Mouse (Mus musculus) limb, embryonic 10.5 days (tissue): ENCODE data around the gene Gm45233. TPM values are rescaled to one million over a fixed set of nuclear protein-coding genes. Genes with fewer than 3 reads are reported as not detected.
A peak's percentile ranks its signal among the peaks of the same experiment; 100 is the strongest.

Experiments used
- DNase-seq: peaks from one replicate; pipeline ENCODE4 v3.0.0-alpha.2; 2017; ENCODE audit warnings: low spot score
- H3K27ac ChIP-seq: fragments of 300-500 bp; sonication (generic); 2 replicates; pipeline ENCODE4 v1.5.1; 2016; ENCODE audit warnings: mild to moderate bottlenecking
- H3K27me3 ChIP-seq: fragments of 300-500 bp; sonication (generic); 2 replicates; pipeline ENCODE4 v1.6.1; 2016; ENCODE audit warnings: low read depth, mild to moderate bottlenecking; ENCODE audit not compliant: poor library complexity, severe bottlenecking
- H3K36me3 ChIP-seq: fragments of 300-500 bp; sonication (generic); 2 replicates; pipeline ENCODE4 v1.6.1; 2016; ENCODE audit warnings: mild to moderate bottlenecking, moderate library complexity
- H3K4me1 ChIP-seq: fragments of 300-500 bp; sonication (generic); 2 replicates; pipeline ENCODE4 v1.6.1; 2016
- H3K4me3 ChIP-seq: fragments of 300-500 bp; sonication (generic); 2 replicates; pipeline ENCODE4 v1.5.1; 2016; ENCODE audit warnings: mild to moderate bottlenecking, moderate library complexity
- H3K9me3 ChIP-seq: fragments of 300-500 bp; sonication (generic); replicated peaks from 2 replicates; pipeline ENCODE4 v1.6.1; 2016; ENCODE audit warnings: mild to moderate bottlenecking
- WGBS: fragments of 180-500 bp; shearing (Covaris S2); methylation state at CpG from one replicate; pipeline ENCODE4 v1.1.7; 2016; 5-methylcytosine and 5-hydroxymethylcytosine counted together
- polyA plus RNA-seq: library from polyadenylated mRNA; unstranded; fragments of >200 nt; fragmentation: Nextera tagmentation; extraction: Ambion mirVana; gene quantifications from 2 replicates; pipeline ENCODE4 v1.2.1, GENCODE M21; 2016

The Gm45233 gene
- polyA plus RNA-seq, 1 experiment from 2014 or later, result 0.78 TPM

DNA sequence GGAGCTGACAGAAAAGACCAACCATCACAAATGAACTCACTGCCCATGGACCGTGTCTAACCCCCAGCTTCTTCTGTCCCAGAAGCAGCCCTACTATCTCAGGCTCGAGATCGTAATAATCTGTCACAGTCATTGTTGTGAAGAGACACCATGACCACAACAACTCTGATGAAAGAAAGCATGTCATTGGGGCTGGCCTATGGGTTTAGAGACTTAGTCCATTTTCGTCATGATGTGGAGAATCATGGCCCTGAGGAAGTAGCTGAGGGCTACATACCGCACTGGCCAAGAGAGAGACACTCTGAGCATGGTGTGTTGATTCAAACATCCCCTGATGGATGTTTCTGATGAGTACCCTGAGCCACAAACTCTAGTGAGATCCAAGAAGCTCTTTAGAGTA, 9.3 kb upstream of the Gm45233 start:
- H3K27me3 ChIP-seq, result no peaks in the 10 kb centered on the region
- no peak for DNase-seq
- H3K27ac ChIP-seq, result no peak overlapping the region
- H3K36me3 ChIP-seq, result no peaks in the 10 kb centered on the region
- 91% methylated on average over 5 of the region's 5 CpGs for WGBS
- H3K4me1 ChIP-seq, result no peaks in the 10 kb centered on the region
- H3K9me3 ChIP-seq, result no peaks in the 10 kb centered on the region
- H3K4me3 ChIP-seq, result no peak overlapping the region

DNA sequence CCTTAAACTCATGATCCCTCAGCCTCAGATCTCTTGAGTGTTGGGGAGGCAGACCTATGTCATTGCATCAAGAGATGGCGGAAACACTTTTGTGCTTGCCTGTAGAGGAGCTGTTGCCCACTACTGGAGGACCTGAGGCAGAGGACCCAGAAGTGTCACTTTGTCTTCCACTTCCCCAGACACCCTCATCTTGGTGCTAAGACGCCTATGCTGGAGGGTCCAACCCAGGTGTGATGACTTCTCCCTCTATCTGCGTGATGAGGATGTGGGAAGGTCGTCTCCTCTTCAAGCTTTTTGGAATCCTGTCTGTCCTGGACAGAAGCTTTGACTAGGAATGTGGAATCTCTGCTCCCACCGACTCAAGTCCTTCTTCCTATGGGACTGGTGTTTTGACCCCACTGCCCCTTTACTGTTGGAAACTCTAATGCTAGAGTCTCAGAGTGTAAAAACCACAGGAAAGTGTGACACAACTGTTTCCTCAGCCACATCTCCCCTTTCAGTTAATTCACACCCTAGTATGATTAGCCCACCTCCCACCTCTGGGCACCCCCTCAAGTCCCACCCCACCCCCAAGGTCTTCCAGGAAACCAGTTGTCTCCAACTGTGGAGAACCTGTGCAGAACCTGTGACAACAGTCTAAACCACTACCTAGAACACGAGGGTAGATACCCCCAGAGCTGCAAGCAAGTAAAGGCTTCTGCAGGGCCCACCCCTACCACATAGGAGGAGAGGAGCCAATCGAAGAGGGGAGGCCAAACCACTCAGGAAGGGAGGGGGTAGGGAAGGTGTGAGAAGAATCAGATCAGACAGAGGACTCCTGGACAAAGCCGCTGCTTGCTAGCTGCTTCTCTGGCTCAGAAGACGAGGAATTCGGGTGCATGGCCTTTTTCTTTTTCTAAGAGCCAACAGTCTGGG, 7.3 kb upstream of the Gm45233 start, which contains the start of gene Nkg7:
Gene Nkg7, plus strand, starts transcription at position 733 of the 915 bp plus-strand sequence.
- H3K4me3 ChIP-seq, result no peak within 1 kb of the TSS
- 71% methylated on average over 10 of the region's 10 CpGs for whole genome bisulfite sequencing

DNA sequence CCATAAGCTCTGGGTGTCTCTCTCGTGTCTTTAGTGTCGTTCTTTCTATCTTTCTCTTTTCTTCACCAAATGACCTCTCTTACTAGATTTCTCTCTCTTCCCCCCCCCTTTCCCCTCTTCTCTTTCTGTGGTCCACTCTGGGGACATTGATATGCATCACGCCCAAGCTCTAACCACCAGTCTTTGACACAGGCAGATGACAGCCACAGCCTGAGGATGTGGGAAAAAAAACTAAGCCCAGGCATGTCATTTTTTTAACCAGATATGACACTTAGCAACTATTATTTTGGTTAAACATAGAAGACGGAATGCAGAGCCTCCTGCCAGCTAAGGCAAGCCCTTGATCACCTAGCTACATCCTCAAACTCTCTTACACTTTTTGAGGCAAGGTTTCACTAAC, 5.3 kb upstream of the Gm45233 start:
- 83% methylated on average over 4 of the region's 4 CpGs for WGBS
- no peaks in the 10 kb centered on the region for H3K27me3 ChIP-seq
- no peaks in the 10 kb centered on the region for H3K36me3 ChIP-seq
- no peak overlapping the region for H3K27ac ChIP-seq
- no peak overlapping the region for H3K4me3 ChIP-seq
- no peaks in the 10 kb centered on the region for H3K9me3 ChIP-seq
- peaks cover 6% of the 10 kb centered on the region for H3K4me1 ChIP-seq
- no peak for DNase-seq

More for the DNA sequence above, 7.3 kb upstream of the Gm45233 start, which contains the start of gene Nkg7:
- Histone ChIP-seq H3K27me3 (no peaks in the 10 kb centered on the region), H3K27ac (no peak within 1 kb of the TSS), H3K36me3 (no peaks in the 10 kb centered on the region), H3K4me1 (no peaks in the 10 kb centered on the region), H3K9me3 (no peaks in the 10 kb centered on the region)
- DNase-seq, result no peak

DNA sequence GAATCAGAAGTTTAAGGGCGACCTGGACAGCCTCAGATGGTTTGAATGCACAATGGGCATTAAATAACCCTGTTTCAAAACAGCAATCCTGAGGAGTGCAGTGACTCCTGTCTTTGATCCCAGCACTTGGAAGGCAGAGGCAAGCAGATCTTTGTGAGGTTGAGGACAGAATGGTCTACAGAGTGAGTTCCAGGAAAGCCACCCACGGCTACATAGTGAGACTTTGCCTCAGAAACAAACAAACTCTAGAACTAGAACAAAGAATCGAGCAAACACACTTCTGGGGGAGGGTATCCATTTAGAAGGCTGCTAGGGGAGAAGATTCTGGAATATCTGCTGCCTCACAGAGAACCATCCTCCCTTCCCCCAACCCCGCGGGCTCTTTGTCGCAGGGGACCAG, 3.4 kb upstream of the Gm45233 start, which contains the start of gene Cldnd2:
Gene Cldnd2, plus strand, starts transcription at position 301 of the 400 bp plus-strand sequence.
- 85% methylated on average over 6 of the region's 6 CpGs for WGBS
- peaks cover 16% of the 10 kb centered on the region for H3K4me1 ChIP-seq
- H3K4me3 ChIP-seq, result no peak within 1 kb of the TSS
- H3K27ac ChIP-seq, result no peak within 1 kb of the TSS
- no peak for DNase-seq
- H3K36me3 ChIP-seq, result no peaks in the 10 kb centered on the region
- H3K9me3 ChIP-seq, result no peaks in the 10 kb centered on the region
- H3K27me3 ChIP-seq, result no peaks in the 10 kb centered on the region

DNA sequence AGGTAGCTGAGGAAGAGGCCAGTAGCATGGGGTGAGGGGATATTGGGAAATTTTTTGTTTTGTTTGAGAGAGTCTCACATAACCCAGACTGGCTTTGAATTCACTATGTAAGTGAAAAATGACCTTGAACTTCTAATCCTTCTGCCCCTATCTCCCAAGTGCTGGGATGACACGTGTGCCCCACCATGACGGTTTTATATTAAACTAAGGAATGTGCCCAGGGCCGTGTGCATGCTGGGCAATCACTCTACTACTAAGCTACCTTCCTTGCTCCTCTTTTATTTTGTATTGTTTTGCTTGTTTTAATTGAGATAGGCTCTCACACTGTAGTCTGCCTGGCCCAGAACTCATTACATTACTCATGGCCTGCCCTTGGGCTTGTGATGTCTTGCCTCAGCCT, 2.9 kb upstream of the Gm45233 start:
- no peaks in the 10 kb centered on the region for H3K9me3 ChIP-seq
- no peak for DNase-seq
- WGBS, result 88% methylated on average over 3 of the region's 3 CpGs
- peaks cover 16% of the 10 kb centered on the region for H3K4me1 ChIP-seq
- no peaks in the 10 kb centered on the region for H3K27me3 ChIP-seq
- H3K4me3 ChIP-seq, result no peak overlapping the region
- H3K36me3 ChIP-seq, result no peaks in the 10 kb centered on the region
- H3K27ac ChIP-seq, result no peak overlapping the region

DNA sequence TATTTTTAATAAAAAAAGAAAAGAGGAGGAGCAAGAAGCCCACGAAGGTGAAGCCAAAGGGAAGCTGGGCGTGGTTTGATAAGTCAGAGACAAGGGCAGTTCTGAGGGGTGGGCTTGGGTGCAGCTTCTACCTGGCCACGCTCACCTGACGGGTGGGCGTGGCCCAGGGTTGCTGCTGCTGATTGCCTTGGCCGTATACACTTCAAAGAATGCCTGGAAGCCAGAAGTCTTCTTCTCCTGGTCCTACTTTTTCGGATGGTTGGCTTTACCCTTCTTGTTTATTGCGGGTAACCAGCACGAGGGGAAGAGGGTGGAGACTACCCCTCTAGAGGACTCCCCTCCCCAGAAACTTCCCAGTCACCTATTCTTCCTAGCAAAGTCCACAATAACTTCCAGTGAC, 1.2 kb upstream of the Gm45233 start:
- Histone ChIP-seq H3K4me3 (peak overlapping the region; percentile 65), H3K27ac (peak overlapping the region; percentile 86), H3K36me3 (no peaks in the 10 kb centered on the region), H3K27me3 (no peaks in the 10 kb centered on the region), H3K9me3 (no peaks in the 10 kb centered on the region), H3K4me1 (peaks cover 16% of the 10 kb centered on the region)
- no peak for DNase-seq
- 9% methylated on average over 9 of the region's 9 CpGs for WGBS

DNA sequence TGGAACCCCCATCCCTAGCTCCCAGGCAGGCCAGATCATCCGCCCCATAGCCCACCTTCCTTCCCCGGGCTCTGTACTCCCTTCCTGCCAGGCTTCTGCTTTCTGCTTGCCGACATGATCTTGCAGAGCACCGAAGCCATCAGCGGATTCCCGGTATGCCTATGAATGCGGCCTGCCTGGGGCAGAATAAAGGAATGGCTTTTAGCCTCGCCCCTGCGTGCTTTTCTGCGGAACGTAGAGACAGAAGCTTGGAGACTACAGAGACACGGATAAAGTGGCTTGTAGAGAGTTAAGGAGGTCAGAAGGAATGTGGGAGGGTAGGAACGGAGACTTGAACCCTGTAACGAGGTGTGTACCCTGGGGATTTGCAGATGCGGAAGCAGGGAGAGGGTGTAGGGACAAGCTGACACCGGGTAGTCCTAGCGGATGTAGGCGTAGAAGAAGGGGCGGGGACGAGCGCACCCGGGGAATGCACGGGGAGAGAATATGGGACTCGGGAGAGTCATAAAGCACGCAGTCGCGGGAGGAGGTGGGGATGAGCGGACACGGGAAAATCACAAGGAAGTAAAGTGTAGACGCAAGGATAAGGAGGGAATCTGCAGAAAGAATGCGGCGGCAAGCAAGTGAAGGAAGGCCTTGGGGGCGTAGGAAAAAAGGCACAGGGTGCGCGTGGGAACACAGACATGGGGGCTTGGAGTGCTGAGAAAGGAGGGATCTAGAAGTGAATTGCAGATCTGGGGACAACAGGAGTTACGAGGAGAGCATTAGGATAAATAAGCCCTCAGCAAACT, 607 bp upstream of the Gm45233 start:
- H3K27me3 ChIP-seq, result no peaks in the 10 kb centered on the region
- peak; percentile 73 for DNase-seq
- H3K9me3 ChIP-seq, result no peaks in the 10 kb centered on the region
- peak overlapping the region; percentile 65 for H3K4me3 ChIP-seq
- H3K4me1 ChIP-seq, result peaks cover 16% of the 10 kb centered on the region
- peak overlapping the region; percentile 86 for H3K27ac ChIP-seq
- no peaks in the 10 kb centered on the region for H3K36me3 ChIP-seq
- WGBS, result 2% methylated on average over 36 of the region's 36 CpGs

DNA sequence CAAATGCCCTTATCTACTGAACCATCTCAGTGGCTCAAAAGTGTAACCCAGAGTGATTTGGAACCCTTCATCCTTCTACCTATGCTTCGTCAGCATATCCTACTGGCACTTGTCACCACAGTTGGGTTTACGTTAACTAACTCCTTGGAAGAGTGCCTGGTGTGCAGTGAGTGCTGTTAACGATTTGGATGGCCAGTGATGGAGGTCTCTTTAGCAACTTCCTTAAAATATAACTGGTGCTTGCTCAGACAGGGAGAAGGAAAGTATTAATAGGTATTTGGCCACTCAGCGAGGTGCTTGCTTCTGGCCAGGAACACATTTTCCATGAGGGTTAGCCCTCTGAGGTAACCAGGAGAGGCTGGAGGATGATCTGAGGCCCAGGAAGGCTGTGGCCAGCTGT, 3.9 kb downstream of the Gm45233 start:
- WGBS, result 92% methylated on average over 4 of the region's 4 CpGs
- H3K36me3 ChIP-seq, result peaks cover 17% of the 10 kb centered on the region
- no peak overlapping the region for H3K27ac ChIP-seq
- H3K27me3 ChIP-seq, result no peaks in the 10 kb centered on the region
- H3K4me1 ChIP-seq, result peaks cover 13% of the 10 kb centered on the region
- DNase-seq, result no peak
- H3K9me3 ChIP-seq, result no peaks in the 10 kb centered on the region
- H3K4me3 ChIP-seq, result no peak overlapping the region

DNA sequence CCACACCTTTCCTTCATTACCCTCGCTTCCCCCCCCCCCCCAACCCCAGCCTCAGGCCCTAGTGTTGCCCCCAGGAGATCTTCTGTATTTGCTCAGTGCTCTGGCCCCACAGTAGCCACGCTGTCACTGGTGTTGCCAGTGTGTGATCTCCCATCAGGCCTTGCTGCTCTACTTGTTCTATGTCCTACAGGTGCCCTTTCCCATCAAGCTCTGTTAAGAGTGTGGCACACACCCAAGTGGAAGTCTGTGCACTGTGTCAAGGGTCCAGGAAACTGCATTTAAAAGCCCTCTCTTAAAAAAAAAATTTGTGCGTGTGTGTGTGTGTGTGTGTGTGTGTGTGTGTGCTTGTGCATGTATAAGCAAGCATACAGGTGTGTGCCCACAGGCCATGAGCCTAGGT, 4.3 kb downstream of the Gm45233 start:
- no peak overlapping the region for H3K27ac ChIP-seq
- no peak overlapping the region for H3K4me3 ChIP-seq
- no peaks in the 10 kb centered on the region for H3K27me3 ChIP-seq
- no peak for DNase-seq
- no peaks in the 10 kb centered on the region for H3K9me3 ChIP-seq
- H3K4me1 ChIP-seq, result peaks cover 10% of the 10 kb centered on the region
- 89% methylated on average over 3 of the region's 3 CpGs for WGBS
- H3K36me3 ChIP-seq, result peaks cover 22% of the 10 kb centered on the region

DNA sequence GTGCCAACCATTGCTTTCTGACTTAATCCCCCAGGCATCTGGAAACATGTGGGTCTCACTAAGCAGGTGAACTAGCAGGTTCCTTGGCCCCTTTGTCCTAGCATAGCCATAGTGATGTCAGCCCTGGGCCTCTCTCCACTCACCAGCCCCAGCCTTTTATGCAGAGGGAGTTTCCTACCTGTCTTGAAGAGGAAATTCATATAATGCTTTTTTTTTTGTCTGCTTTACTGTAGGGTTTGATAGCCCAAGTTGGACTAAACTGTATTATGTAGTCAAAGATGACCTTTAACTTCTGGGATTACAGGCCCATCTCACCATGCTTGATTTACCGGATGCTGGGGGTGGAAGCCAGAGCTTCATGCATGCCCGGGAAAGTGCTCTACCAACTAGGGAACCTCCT, 5.9 kb downstream of the Gm45233 start:
- H3K9me3 ChIP-seq, result no peaks in the 10 kb centered on the region
- no peaks in the 10 kb centered on the region for H3K27me3 ChIP-seq
- peaks cover 3% of the 10 kb centered on the region for H3K4me1 ChIP-seq
- H3K4me3 ChIP-seq, result no peak overlapping the region
- H3K27ac ChIP-seq, result no peak overlapping the region
- peaks cover 37% of the 10 kb centered on the region for H3K36me3 ChIP-seq
- DNase-seq, result no peak
- 94% methylated on average over 2 of the region's 2 CpGs for WGBS

DNA sequence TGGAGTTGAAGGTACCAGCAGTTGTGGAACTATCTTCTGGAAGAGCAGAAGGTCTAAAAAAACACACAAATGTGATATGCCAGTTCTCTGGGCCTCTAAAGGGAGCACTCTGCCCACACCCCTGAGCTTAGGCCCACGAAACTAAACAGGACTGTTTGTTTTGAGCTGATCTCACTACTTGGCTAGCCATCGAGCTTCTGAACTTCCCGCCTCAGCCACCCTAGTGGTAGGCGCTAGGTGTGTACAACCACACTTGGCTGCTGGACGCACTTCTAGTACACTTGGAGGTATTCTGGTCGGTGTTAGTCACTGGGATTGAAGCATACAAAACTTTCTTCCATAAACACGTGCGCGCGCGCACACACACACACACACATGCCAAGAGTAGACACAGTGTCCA, 7.8 kb downstream of the Gm45233 start:
- Histone ChIP-seq H3K27ac (no peak overlapping the region), H3K27me3 (no peaks in the 10 kb centered on the region), H3K9me3 (no peaks in the 10 kb centered on the region), H3K4me3 (no peak overlapping the region), H3K4me1 (no peaks in the 10 kb centered on the region), H3K36me3 (peaks cover 56% of the 10 kb centered on the region)
- no peak for DNase-seq
- WGBS, result 96% methylated on average over 11 of the region's 11 CpGs

DNA sequence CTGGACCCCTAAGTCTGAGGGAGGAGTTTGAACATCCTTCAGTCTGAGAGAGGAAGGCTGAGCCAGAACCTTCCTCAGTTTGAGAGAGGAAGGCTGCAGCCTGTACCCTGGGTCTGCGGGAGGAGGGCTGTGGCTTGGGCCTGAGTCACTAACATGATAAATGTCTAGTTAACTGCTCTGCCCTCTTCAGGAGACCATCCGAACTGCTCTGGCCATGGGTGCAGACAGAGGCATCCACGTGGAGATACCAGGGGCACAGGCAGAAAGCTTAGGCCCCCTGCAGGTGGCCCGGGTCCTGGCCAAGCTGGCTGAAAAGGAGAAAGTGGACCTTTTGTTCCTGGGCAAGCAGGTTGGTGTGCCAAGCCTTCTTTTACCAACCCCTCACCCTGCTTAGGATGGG, 8.7 kb downstream of the Gm45233 start:
- DNase-seq, result no peak

More for the DNA sequence above, 8.7 kb downstream of the Gm45233 start:
- H3K27me3 ChIP-seq, result no peaks in the 10 kb centered on the region
- H3K4me1 ChIP-seq, result no peaks in the 10 kb centered on the region
- no peaks in the 10 kb centered on the region for H3K9me3 ChIP-seq
- WGBS, result 38% methylated on average over 4 of the region's 4 CpGs
- H3K36me3 ChIP-seq, result peaks cover 65% of the 10 kb centered on the region
- H3K4me3 ChIP-seq, result no peak overlapping the region
- H3K27ac ChIP-seq, result no peak overlapping the region
